Mouse (Mus musculus) G1E (cell line): ENCODE results near the gene Il17f.

Experiments used
- CTCF ChIP-seq: IDR thresholded peaks from 2 replicates; pipeline ENCODE4 v1.5.1; 2012; ENCODE audit warnings: low read depth, low read length, inconsistent platforms, mixed read lengths
- GATA1 ChIP-seq: IDR thresholded peaks from 2 replicates; pipeline ENCODE4 v1.6.1; 2012; ENCODE audit warnings: borderline replicate concordance, low read length, inconsistent platforms, mixed read lengths

DNA sequence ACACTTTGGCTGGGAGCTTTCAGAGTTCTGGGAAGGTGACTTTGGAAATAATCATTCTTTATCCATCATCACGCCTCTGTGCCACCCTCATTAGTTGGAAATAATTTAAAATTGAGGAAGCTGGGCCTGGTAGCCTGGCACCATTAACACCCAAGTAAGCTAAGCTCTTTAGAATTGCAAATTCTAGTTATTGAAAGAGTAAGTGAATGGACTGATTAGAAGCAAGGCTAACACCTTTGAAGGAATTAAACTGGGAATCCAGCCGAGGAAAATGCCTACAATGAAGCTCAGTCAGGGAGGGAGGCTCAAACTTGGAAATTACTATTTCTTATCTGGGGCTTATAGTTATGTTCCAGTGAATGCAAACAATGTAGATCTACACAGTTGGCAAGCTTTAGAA, 33.5 kb upstream of the Il17f start:
- TF ChIP-seq CTCF = no peak
- no peak for TF ChIP-seq GATA1
